Mouse (Mus musculus) right cerebral cortex, postnatal 10 days (tissue): ENCODE results near the gene Olfr774.
"Not testable (repeated sequence)": the region's sequence is repeated elsewhere in the genome, so short reads cannot be mapped to it uniquely, and the experiment has no call there.

Source experiments
- DNase-seq, 2 experiments: peaks; one replicate each; pipeline ENCODE4 v3.0.0; 2021; ENCODE audit warnings: low spot score in 2 of 2

Gene Olfr774

GRCm38 (mm10) chr10:129235904-129236303 is at the start of gene Olfr774:
TSS of gene Olfr774 (plus strand) at chr10:129236204.
- DNase-seq, result no peak

DNA sequence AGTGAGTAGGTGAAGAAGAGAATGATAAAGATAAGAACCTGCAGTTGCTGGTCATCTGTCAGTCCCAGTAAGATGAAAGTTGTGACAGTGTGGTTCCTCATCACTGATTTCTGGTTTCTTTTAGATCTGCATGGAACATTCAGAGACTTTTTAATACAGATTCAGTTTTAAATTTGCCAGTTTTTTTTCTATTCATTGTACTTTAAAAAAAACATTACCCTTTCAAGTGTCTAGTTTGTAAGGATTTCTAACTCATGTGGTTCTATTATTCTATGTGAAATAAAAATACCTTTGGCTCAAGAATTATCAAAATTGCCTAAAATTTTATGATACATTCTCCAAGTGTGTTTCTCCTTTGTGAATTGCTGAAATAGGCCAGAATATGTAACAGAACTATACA is 48.7 kb upstream of the Olfr774 start, which contains the start of gene Olfr773:
Olfr773 (minus strand) TSS at position 101 of the 400 bp plus-strand sequence.
- not testable (repeated sequence) for DNase-seq

GRCm38 (mm10) chr10:129230737-129231136 is 5.3 kb upstream of the Olfr774 start:
- DNase-seq, result no peak

DNA sequence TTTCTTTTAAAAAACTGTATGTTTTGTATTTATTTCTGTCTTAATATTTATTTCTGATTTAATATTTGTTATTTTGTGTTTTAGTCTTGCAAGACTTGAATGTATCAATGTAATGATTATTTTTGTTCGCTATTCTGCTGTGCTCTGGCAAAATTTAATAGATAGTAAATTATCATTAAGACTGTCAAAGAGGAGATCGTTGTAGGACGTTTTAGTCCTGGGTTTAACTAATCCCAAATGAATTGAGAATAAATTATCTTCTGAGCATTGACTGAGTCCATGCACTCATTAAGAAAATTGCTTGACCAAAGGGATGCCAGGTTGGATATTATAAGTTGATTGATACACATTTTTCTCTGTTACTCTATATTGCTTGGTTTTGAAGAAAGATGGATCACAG is 12.1 kb downstream of the Olfr774 start, which contains the start of gene Olfr775:
Olfr775 (plus strand) TSS at position 301 of the 400 bp plus-strand sequence.
- no peak for DNase-seq

DNA sequence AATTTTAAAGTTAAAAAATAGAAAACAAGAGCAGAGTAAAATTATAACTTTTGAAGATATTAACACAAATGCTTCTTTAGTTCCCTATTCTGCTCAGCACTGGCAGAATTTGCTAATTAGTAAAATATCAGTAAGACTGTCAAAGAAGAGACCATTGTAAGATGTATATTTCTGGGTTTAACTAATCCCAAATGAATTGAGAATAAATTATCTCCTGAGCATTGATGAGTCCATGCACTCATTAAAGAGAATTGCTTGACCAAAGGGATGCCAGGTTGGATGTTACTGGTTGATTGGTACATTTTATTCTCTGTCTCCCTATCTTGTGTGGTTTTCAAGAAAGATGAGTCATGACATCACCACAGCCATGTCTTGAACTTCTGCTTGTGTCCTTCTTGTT is 22.8 kb downstream of the Olfr774 start, which contains the start of gene Olfr776:
Olfr776 (plus strand) TSS at position 301 of the 400 bp plus-strand sequence.
- no peak for DNase-seq

GRCm38 (mm10) chr10:129271081-129271535 is 35.1 kb downstream of the Olfr774 start, which contains the start of gene Olfr777:
TSS of gene Olfr777 (minus strand) at chr10:129271485.
- DNase-seq, result no peak
